Mouse (Mus musculus): ENCODE measurements around the gene Dnajb14.

- TF ChIP-seq CTCF (IDR thresholded peaks at IDR 0.05; ENCODE audit: borderline replicate concordance, extremely low read depth, insufficient read depth, insufficient read length), result no peak
- no peak for TF ChIP-seq POLR2A (IDR thresholded peaks at IDR 0.05; ENCODE audit: borderline replicate concordance, extremely low read depth, insufficient read depth, insufficient read length, poor library complexity, severe bottlenecking)
Observed at GRCm38 (mm10) chr3:137896386-137896785, 28.9 kb downstream of the Dnajb14 start.

Data from brain, embryonic 14.5 days (tissue).